Mouse (Mus musculus) neural tube, embryonic 14.5 days (tissue): ENCODE results near the gene Htr1d. TPM values are rescaled to one million over a fixed set of nuclear protein-coding genes. Genes with fewer than 3 reads are reported as not detected.

Experiments used
- ATAC-seq: fragments of 200-750 bp; cut with Nextera tagmentation; 2 replicates; pipeline ENCODE4 v1.8.0; 2017; ENCODE audit warnings: low read depth, mild to moderate bottlenecking, moderate TSS enrichment, moderate library complexity
- H3K27ac ChIP-seq: fragments of 300-500 bp; sonication (generic); 2 replicates; pipeline ENCODE4 v1.5.1; 2014; ENCODE audit warnings: low read depth, mild to moderate bottlenecking, control low read depth, low read length, moderate library complexity, mixed read lengths
- H3K27me3 ChIP-seq: fragments of 300-500 bp; sonication (generic); 2 replicates; pipeline ENCODE4 v1.6.1; 2014; ENCODE audit warnings: low read length; ENCODE audit not compliant: control insufficient read depth, insufficient read depth
- H3K36me3 ChIP-seq: fragments of 300-500 bp; sonication (generic); 2 replicates; pipeline ENCODE4 v1.6.1; 2014; ENCODE audit warnings: low read length, mixed read lengths; ENCODE audit not compliant: control insufficient read depth, insufficient read depth
- H3K4me1 ChIP-seq: fragments of 300-500 bp; sonication (generic); 2 replicates; pipeline ENCODE4 v1.6.1; 2014; ENCODE audit warnings: low read length; ENCODE audit not compliant: control insufficient read depth, insufficient read depth
- H3K4me2 ChIP-seq: fragments of 300-500 bp; sonication (generic); 2 replicates; pipeline ENCODE4 v1.6.1; 2014; ENCODE audit warnings: mild to moderate bottlenecking, low read depth, low read length, control low read depth
- H3K4me3 ChIP-seq: fragments of 300-500 bp; sonication (generic); 2 replicates; pipeline ENCODE4 v1.5.1; 2014; ENCODE audit warnings: low read depth, low read length, control low read depth, mixed read lengths
- H3K9ac ChIP-seq: fragments of 300-500 bp; sonication (generic); replicated peaks from 2 replicates; pipeline ENCODE4 v1.6.1; 2014; ENCODE audit warnings: low read depth, mild to moderate bottlenecking, control low read depth, low read length, mixed read lengths
- H3K9me3 ChIP-seq: fragments of 300-500 bp; sonication (generic); 2 replicates; pipeline ENCODE4 v1.6.1; 2016; ENCODE audit warnings: low read length; ENCODE audit not compliant: control insufficient read depth
- WGBS: fragments of 180-500 bp; shearing (Covaris S2); extraction: QIAGEN DNeasy Blood & Tissue Kit; methylation state at CpG from one replicate; pipeline ENCODE4 v1.1.7; 2014; 5-methylcytosine and 5-hydroxymethylcytosine counted together
- polyA plus RNA-seq: library from polyadenylated mRNA; unstranded; fragments of >200 nt; fragmentation: Nextera tagmentation; extraction: Ambion mirVana; gene quantifications from 2 replicates; pipeline ENCODE4 v1.2.1, GENCODE M21; 2014

Htr1d gene
- polyA plus RNA-seq, 1 experiment from 2014 or later: 2.5 TPM

GRCm38 (mm10) chr4:136418962-136419361, 4.4 kb upstream of the Htr1d start:
- no peak for ATAC-seq
- H3K27me3 ChIP-seq: no peaks in the 10 kb centered on the region
- 17% methylated on average over 11 of the region's 11 CpGs for WGBS

DNA sequence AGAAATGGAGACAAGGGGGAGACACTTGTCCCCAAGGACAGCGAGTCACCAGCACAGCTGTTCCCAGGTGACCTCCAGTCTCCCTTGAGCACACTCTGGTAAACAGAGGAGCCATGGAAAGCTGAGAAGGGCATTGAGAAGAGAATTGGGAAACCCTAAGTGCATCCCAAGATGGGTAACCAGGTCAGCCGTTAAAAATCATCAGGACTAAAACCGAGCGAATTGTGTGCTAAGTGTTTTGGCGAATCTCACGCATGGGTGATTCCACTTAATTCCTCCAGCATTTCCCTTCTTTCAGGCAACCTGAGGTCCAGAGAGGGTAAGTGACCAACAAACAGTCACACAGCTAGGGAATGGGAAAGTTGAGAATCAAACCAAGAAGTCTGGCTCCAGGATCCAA, 3.9 kb upstream of the Htr1d start:
- WGBS: 76% methylated on average over 6 of the region's 6 CpGs
- H3K4me3 ChIP-seq: no peak overlapping the region
- no peak overlapping the region for H3K27ac ChIP-seq
- H3K9me3 ChIP-seq: no peaks in the 10 kb centered on the region
- peaks cover 2% of the 10 kb centered on the region; the same call in 1 of the 2 replicates for H3K27me3 ChIP-seq
- ATAC-seq: no peak
- peaks cover 4% of the 10 kb centered on the region; the same call in 1 of the 2 replicates for H3K4me1 ChIP-seq
- no peaks in the 10 kb centered on the region for H3K36me3 ChIP-seq
- no peak overlapping the region for H3K9ac ChIP-seq
- H3K4me2 ChIP-seq: no peak overlapping the region

More at GRCm38 (mm10) chr4:136418962-136419361, 4.4 kb upstream of the Htr1d start:
- Histone ChIP-seq H3K36me3 (no peaks in the 10 kb centered on the region), H3K9me3 (no peaks in the 10 kb centered on the region), H3K9ac (no peak overlapping the region), H3K4me3 (no peak overlapping the region), H3K27ac (no peak overlapping the region), H3K4me2 (no peak overlapping the region), H3K4me1 (peaks cover under 1% of the 10 kb centered on the region; the same call in 1 of the 2 replicates)

- H3K27ac ChIP-seq: no peak overlapping the region
- H3K4me2 ChIP-seq: peak overlapping the region; percentile 83
- peak overlapping the region; percentile 66 for H3K9ac ChIP-seq
- ATAC-seq: peak; percentile 34; the same call in 1 of the 2 replicates
- peaks cover 11% of the 10 kb centered on the region; the same call in 1 of the 2 replicates for H3K27me3 ChIP-seq
- H3K4me3 ChIP-seq: peak overlapping the region; percentile 44
- H3K9me3 ChIP-seq: no peaks in the 10 kb centered on the region
- H3K4me1 ChIP-seq: peaks cover 8% of the 10 kb centered on the region; the same call in 1 of the 2 replicates
- no peaks in the 10 kb centered on the region for H3K36me3 ChIP-seq
- under 1% methylated on average over 66 of the region's 70 CpGs for WGBS
Observed at GRCm38 (mm10) chr4:136424120-136424999, 1.0 kb downstream of the Htr1d start.

DNA sequence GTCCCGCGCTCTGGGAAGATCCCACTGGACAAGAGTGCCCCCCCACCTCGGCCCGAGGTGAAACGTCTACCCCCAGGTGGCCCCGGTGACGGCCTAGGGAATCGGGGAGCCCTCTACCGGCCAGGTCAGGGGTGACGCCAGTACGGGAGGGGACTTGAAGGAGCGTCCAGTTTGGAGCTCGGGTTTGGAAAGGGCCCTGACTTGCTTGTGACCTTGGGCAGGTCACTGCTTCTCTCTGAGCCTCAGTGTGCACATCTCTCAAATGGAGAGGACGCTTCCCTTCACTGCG, 1.6 kb downstream of the Htr1d start:
- no peak overlapping the region for H3K27ac ChIP-seq
- ATAC-seq: no peak
- WGBS: 2% methylated on average over 15 of the region's 15 CpGs
- peaks cover 11% of the 10 kb centered on the region; the same call in 1 of the 2 replicates for H3K27me3 ChIP-seq
- H3K9ac ChIP-seq: peak overlapping the region; percentile 66
- no peaks in the 10 kb centered on the region for H3K36me3 ChIP-seq
- H3K9me3 ChIP-seq: no peaks in the 10 kb centered on the region
- peak overlapping the region; percentile 44 for H3K4me3 ChIP-seq
- peaks cover 8% of the 10 kb centered on the region; the same call in 1 of the 2 replicates for H3K4me1 ChIP-seq
- H3K4me2 ChIP-seq: peak overlapping the region; percentile 83

- no peak overlapping the region for H3K4me2 ChIP-seq
- no peak overlapping the region for H3K4me3 ChIP-seq
- 30% methylated on average over 11 of the region's 11 CpGs for WGBS
- H3K4me1 ChIP-seq: peaks cover 8% of the 10 kb centered on the region; the same call in 1 of the 2 replicates
- no peak for ATAC-seq
- 0 out of 2 replicates have a peak overlapping the region, but pooled peaks have one; percentile 16 for H3K27ac ChIP-seq
- no peaks in the 10 kb centered on the region for H3K9me3 ChIP-seq
- H3K9ac ChIP-seq: no peak overlapping the region
- H3K27me3 ChIP-seq: no peaks in the 10 kb centered on the region
- no peaks in the 10 kb centered on the region for H3K36me3 ChIP-seq
Observed at GRCm38 (mm10) chr4:136430609-136431375, 7.5 kb downstream of the Htr1d start.

- 0% methylated on average over 3 of the region's 3 CpGs for WGBS
- Histone ChIP-seq H3K4me2 (no peak overlapping the region), H3K27me3 (no peaks in the 10 kb centered on the region), H3K27ac (no peak overlapping the region), H3K9ac (no peak overlapping the region), H3K9me3 (no peaks in the 10 kb centered on the region), H3K36me3 (no peaks in the 10 kb centered on the region), H3K4me1 (peaks cover 8% of the 10 kb centered on the region; the same call in 1 of the 2 replicates), H3K4me3 (no peak overlapping the region)
- ATAC-seq: no peak
Observed at GRCm38 (mm10) chr4:136431376-136431693, 8.0 kb downstream of the Htr1d start.

DNA sequence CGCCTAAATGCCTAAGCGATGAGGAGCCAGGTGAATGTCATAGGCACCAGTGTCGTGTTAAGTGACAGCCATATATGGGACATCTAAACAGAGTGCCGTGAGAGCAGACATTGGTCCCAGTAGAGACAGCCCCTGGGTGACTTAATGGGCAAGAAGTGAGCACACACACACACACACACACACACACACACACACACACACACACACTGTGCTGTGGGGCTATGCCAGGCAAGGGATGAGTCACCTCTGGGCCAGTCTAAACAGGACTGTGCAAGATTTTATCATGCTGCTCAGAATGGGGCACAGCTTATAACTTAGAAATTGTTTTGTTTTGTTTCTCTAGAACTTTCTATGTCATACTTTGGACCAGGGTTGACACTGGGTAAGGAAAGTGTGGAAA, 10.7 kb downstream of the Htr1d start:
- WGBS: 93% methylated on average over 4 of the region's 4 CpGs
- Histone ChIP-seq H3K9me3 (no peaks in the 10 kb centered on the region), H3K4me1 (peaks cover 8% of the 10 kb centered on the region; the same call in 1 of the 2 replicates), H3K9ac (no peak overlapping the region), H3K4me2 (no peak overlapping the region), H3K36me3 (no peaks in the 10 kb centered on the region), H3K4me3 (no peak overlapping the region), H3K27me3 (no peaks in the 10 kb centered on the region), H3K27ac (no peak overlapping the region)
- no peak for ATAC-seq

- Histone ChIP-seq H3K27me3 (no peaks in the 10 kb centered on the region), H3K9ac (no peak overlapping the region), H3K27ac (no peak overlapping the region), H3K4me1 (no peaks in the 10 kb centered on the region), H3K4me2 (no peak overlapping the region), H3K9me3 (no peaks in the 10 kb centered on the region), H3K4me3 (no peak overlapping the region), H3K36me3 (no peaks in the 10 kb centered on the region)
- WGBS: 72% methylated on average over 4 of the region's 4 CpGs
- no peak for ATAC-seq
Observed at GRCm38 (mm10) chr4:136439106-136439505, 15.8 kb downstream of the Htr1d start.
